Mouse (Mus musculus) heart, embryonic 12.5 days (tissue): Measurements from ENCODE around the gene Nucb2. TPM values are rescaled to one million over a fixed set of nuclear protein-coding genes. Genes with fewer than 3 reads are reported as not detected.

Experiments
- ATAC-seq: fragments of 200-750 bp; cut with Nextera tagmentation; 2 replicates; pipeline ENCODE4 v1.8.0; 2017; ENCODE audit warnings: moderate TSS enrichment, moderate library complexity; ENCODE audit not compliant: insufficient number of reproducible peaks, low FRiP score
- H3K27ac ChIP-seq: fragments of 300-500 bp; sonication (generic); 2 replicates; pipeline ENCODE4 v1.5.1; 2016; ENCODE audit warnings: mild to moderate bottlenecking, moderate library complexity; ENCODE audit not compliant: poor library complexity, severe bottlenecking
- H3K27me3 ChIP-seq: fragments of 300-500 bp; sonication (generic); replicated peaks from 2 replicates; pipeline ENCODE4 v1.6.1; 2016; ENCODE audit warnings: mild to moderate bottlenecking, moderate library complexity
- H3K36me3 ChIP-seq: fragments of 300-500 bp; sonication (generic); 2 replicates; pipeline ENCODE4 v1.6.1; 2016; ENCODE audit warnings: mild to moderate bottlenecking, moderate library complexity
- H3K4me1 ChIP-seq: fragments of 300-500 bp; sonication (generic); replicated peaks from 2 replicates; pipeline ENCODE4 v1.6.1; 2016; ENCODE audit warnings: mild to moderate bottlenecking
- H3K4me2 ChIP-seq: fragments of 300-500 bp; sonication (generic); 2 replicates; pipeline ENCODE4 v1.6.1; 2016; ENCODE audit warnings: mild to moderate bottlenecking, moderate library complexity
- H3K4me3 ChIP-seq: fragments of 300-500 bp; sonication (generic); 2 replicates; pipeline ENCODE4 v1.5.1; 2016; ENCODE audit warnings: mild to moderate bottlenecking
- H3K9ac ChIP-seq: fragments of 300-500 bp; sonication (generic); 2 replicates; pipeline ENCODE4 v1.6.1; 2016; ENCODE audit warnings: mild to moderate bottlenecking, moderate library complexity
- H3K9me3 ChIP-seq: fragments of 300-500 bp; sonication (generic); replicated peaks from 2 replicates; pipeline ENCODE4 v1.6.1; 2016; ENCODE audit warnings: mild to moderate bottlenecking, moderate library complexity
- WGBS: fragments of 180-500 bp; shearing (Covaris S2); methylation state at CpG from one replicate; pipeline ENCODE4 v1.1.7; 2016; 5-methylcytosine and 5-hydroxymethylcytosine counted together
- polyA plus RNA-seq: library from polyadenylated mRNA; unstranded; fragments of >200 nt; fragmentation: Nextera tagmentation; extraction: Ambion mirVana; gene quantifications from 2 replicates; pipeline ENCODE4 v1.2.1, GENCODE M21; 2016

Nucb2 gene
- polyA plus RNA-seq, 1 experiment from 2014 or later: 7.4 TPM

DNA sequence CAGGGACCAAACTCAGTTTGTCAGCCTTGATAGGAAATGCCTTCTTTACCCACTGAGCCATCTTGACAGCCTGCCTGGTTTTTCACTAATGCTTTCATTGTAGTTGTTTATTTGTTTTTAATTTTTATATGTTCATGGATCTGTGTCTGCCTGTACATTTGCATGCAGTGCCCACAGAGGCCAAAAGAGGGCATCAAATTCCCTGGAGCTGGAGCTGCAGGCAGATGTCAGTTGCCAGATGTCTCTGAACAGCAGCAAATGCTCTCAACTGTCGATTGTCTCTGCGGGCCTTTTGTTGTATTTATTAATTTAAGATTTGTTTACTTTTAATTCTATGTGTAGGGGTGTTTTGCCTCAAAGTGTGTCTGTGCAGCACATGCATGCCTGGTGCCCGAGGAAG, 15.6 kb downstream of the Nucb2 start:
- Histone ChIP-seq H3K9me3 (peaks cover 4% of the 10 kb centered on the region; the same call in 1 of the 2 replicates), H3K27ac (no peak overlapping the region), H3K4me2 (no peak overlapping the region), H3K4me1 (peaks cover 12% of the 10 kb centered on the region), H3K9ac (no peak overlapping the region), H3K4me3 (no peak overlapping the region), H3K36me3 (peaks cover 27% of the 10 kb centered on the region), H3K27me3 (no peaks in the 10 kb centered on the region)
- no peak for ATAC-seq
- WGBS: 70% methylated on average over 3 of the region's 3 CpGs

DNA sequence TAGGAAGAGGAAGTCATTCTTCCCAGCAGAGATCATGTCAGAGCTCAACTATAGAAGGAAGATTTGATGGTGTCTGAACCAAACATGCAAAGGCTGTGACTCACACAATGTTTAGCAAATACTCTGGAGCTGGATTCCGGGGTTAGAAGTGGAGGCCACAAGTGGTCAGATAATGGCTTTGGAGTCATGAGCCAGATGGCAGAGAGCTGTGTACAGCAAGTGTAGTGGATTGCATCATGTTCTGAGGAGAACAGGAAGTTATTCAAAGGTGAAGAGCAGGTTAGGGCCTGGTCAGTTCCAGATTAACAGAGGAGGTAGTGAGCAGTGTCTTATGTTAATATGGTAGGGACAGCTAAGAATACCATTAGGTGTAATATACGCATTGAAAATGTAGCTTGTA, 20.4 kb downstream of the Nucb2 start:
- H3K9ac ChIP-seq: no peak overlapping the region
- H3K27ac ChIP-seq: no peak overlapping the region
- H3K4me1 ChIP-seq: no peaks in the 10 kb centered on the region
- H3K36me3 ChIP-seq: peaks cover 47% of the 10 kb centered on the region
- no peaks in the 10 kb centered on the region for H3K27me3 ChIP-seq
- no peak overlapping the region for H3K4me2 ChIP-seq
- WGBS: 64% methylated on average over 2 of the region's 2 CpGs
- H3K9me3 ChIP-seq: peaks cover 4% of the 10 kb centered on the region; the same call in 1 of the 2 replicates
- ATAC-seq: no peak
- H3K4me3 ChIP-seq: no peak overlapping the region

GRCm38 (mm10) chr7:116529793-116530192, 25.6 kb downstream of the Nucb2 start:
- Histone ChIP-seq H3K9me3 (no peaks in the 10 kb centered on the region), H3K27ac (no peak overlapping the region), H3K36me3 (peaks cover 26% of the 10 kb centered on the region), H3K4me2 (no peak overlapping the region), H3K4me3 (no peak overlapping the region), H3K9ac (no peak overlapping the region), H3K27me3 (no peaks in the 10 kb centered on the region), H3K4me1 (no peaks in the 10 kb centered on the region)
- ATAC-seq: no peak
- WGBS: 46% methylated on average over 4 of the region's 4 CpGs

- Histone ChIP-seq H3K4me2 (no peak overlapping the region), H3K9me3 (no peaks in the 10 kb centered on the region), H3K27ac (no peak overlapping the region), H3K4me3 (no peak overlapping the region), H3K4me1 (no peaks in the 10 kb centered on the region), H3K9ac (no peak overlapping the region), H3K36me3 (peaks cover 26% of the 10 kb centered on the region), H3K27me3 (no peaks in the 10 kb centered on the region)
- WGBS: 83% methylated on average over 5 of the region's 5 CpGs
- no peak for ATAC-seq
Measured at GRCm38 (mm10) chr7:116530470-116530869, 26.3 kb downstream of the Nucb2 start.

DNA sequence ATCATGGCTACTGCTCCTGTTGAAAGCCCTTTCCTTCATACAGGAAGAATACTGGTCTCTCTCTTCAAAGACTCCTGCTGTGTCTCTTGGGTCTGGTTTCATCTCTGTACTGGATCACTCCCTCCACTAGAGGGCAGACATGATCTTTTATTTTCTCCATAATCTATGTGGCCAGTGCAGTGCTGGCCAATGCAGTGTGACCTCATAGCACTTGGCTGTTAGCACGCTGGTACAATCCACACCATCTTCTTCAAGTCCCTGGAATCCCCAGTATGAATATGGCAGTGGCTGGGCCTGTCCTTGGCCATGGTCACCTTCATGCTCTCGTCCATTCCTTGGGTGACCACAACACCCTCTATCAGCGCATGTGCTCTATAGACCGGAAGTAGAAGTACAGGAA, 27.1 kb downstream of the Nucb2 start:
- H3K27me3 ChIP-seq: no peaks in the 10 kb centered on the region
- H3K27ac ChIP-seq: no peak overlapping the region
- H3K4me1 ChIP-seq: no peaks in the 10 kb centered on the region
- no peak overlapping the region for H3K4me3 ChIP-seq
- H3K4me2 ChIP-seq: no peak overlapping the region
- 77% methylated on average over 4 of the region's 4 CpGs for WGBS
- H3K9me3 ChIP-seq: no peaks in the 10 kb centered on the region
- H3K9ac ChIP-seq: no peak overlapping the region
- peak; percentile 33; the same call in 1 of the 2 replicates for ATAC-seq
- H3K36me3 ChIP-seq: peaks cover 25% of the 10 kb centered on the region

GRCm38 (mm10) chr7:116556834-116557233, 52.7 kb downstream of the Nucb2 start:
- no peak overlapping the region for H3K27ac ChIP-seq
- 0 out of 2 replicates have a peak, but pooled peaks cover 12% of the 10 kb centered on the region for H3K4me1 ChIP-seq
- H3K27me3 ChIP-seq: no peaks in the 10 kb centered on the region
- no peaks in the 10 kb centered on the region; the same call in 1 of the 2 replicates for H3K9me3 ChIP-seq
- H3K4me2 ChIP-seq: no peak overlapping the region
- no peak overlapping the region for H3K9ac ChIP-seq
- H3K36me3 ChIP-seq: no peaks in the 10 kb centered on the region
- no peak for ATAC-seq
- H3K4me3 ChIP-seq: no peak overlapping the region

GRCm38 (mm10) chr7:116574551-116574950, 70.4 kb downstream of the Nucb2 start:
- ATAC-seq: no peak
- H3K4me2 ChIP-seq: no peak overlapping the region
- no peak overlapping the region for H3K4me3 ChIP-seq
- H3K27me3 ChIP-seq: no peaks in the 10 kb centered on the region
- no peaks in the 10 kb centered on the region for H3K36me3 ChIP-seq
- no peak overlapping the region for H3K27ac ChIP-seq
- H3K9me3 ChIP-seq: no peaks in the 10 kb centered on the region
- H3K9ac ChIP-seq: no peak overlapping the region
- H3K4me1 ChIP-seq: no peaks in the 10 kb centered on the region

Other genes with a start within 250 kb of the Nucb2 start
- gene Plekha7, start 196.0 kb upstream of the Nucb2 start, polyA plus RNA-seq: 55.9 and 59.7 TPM in 2 replicates
- gene Rps13, start 170.2 kb upstream of the Nucb2 start, polyA plus RNA-seq: 574 and 581 TPM in 2 replicates
- gene Pik3c2a, start 60.9 kb upstream of the Nucb2 start, polyA plus RNA-seq: 20.5 and 26.3 TPM in 2 replicates